Mouse (Mus musculus): ENCODE measurements around the gene Olfr629. TPM values are rescaled to one million over a fixed set of nuclear protein-coding genes. Genes with fewer than 3 reads are reported as not detected.
"Not testable (repeated sequence)": the region's sequence is repeated elsewhere in the genome, so short reads cannot be mapped to it uniquely, and the experiment has no call there.

Gene Olfr629
- polyA plus RNA-seq, 1 experiment = not detected

- no peak for TF ChIP-seq CTCF (IDR thresholded peaks at IDR 0.05; ENCODE audit: extremely low read depth, insufficient read length, insufficient replicate concordance, low read depth, low read length)
- Histone ChIP-seq H3K4me3 (ENCODE audit: low read depth, low read length) (no peak within 1 kb of the TSS), H3K4me1 (ENCODE audit: control insufficient read depth, insufficient read depth, insufficient read length, low read length) (no peaks in the 10 kb centered on the region), H3K27me3 (ENCODE audit: control insufficient read depth, insufficient read depth, low read length) (no peaks in the 10 kb centered on the region), H3K36me3 (ENCODE audit: control insufficient read depth, insufficient read depth, low read length) (no peaks in the 10 kb centered on the region), H3K27ac (ENCODE audit: insufficient read depth, low read depth, low read length) (no peak within 1 kb of the TSS)
- WGBS = 44% methylated on average over 2 of the region's 2 CpGs
Observed at GRCm38 (mm10) chr7:103757233-103757632, 12.5 kb upstream of the Olfr629 start, which contains the start of gene Olfr630. Gene Olfr630, minus strand, starts transcription at chr7:103757333.

DNA sequence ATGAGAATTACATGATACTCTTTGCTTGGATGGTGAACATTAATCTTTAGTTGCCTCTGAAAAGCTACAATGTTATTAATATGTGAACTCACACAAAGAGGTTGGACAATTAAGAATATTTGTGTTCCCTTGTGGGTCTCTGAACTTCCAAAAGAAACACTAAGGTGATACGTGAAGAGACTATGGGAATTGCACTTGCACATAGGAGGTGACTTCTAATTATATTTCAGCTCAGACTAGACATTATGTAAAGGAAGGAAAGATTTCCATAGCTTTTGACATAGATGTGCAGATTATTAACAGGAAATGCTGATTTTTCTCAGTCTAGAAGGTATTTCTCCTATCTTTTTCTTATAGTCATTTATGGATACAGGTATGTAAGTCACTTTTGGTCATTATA is 14.7 kb downstream of the Olfr629 start, which contains the start of gene Olfr628:
Gene Olfr628 (plus strand): TSS at position 301 of the 400 bp plus-strand sequence.
- Histone ChIP-seq H3K36me3 (ENCODE audit: control insufficient read depth, insufficient read depth, low read length) (no peaks in the 10 kb centered on the region), H3K4me1 (ENCODE audit: control insufficient read depth, insufficient read depth, insufficient read length, low read length) (no peaks in the 10 kb centered on the region), H3K27me3 (ENCODE audit: control insufficient read depth, insufficient read depth, low read length) (no peaks in the 10 kb centered on the region), H3K27ac (ENCODE audit: insufficient read depth, low read depth, low read length) (no peak within 1 kb of the TSS), H3K4me3 (ENCODE audit: low read depth, low read length) (no peak within 1 kb of the TSS)
- TF ChIP-seq POLR2A (IDR thresholded peaks at IDR 0.05; ENCODE audit: low read depth, low read length) (no peak), CTCF (IDR thresholded peaks at IDR 0.05; ENCODE audit: extremely low read depth, insufficient read length, insufficient replicate concordance, low read depth, low read length) (no peak)
- WGBS = 85% methylated on average over 1 of the region's 1 CpGs

- WGBS = 97% methylated on average over 1 of the region's 1 CpGs
- not testable (repeated sequence) for H3K4me1 ChIP-seq (ENCODE audit: control insufficient read depth, insufficient read depth, insufficient read length, low read length); H3K27me3 ChIP-seq (ENCODE audit: control insufficient read depth, insufficient read depth, low read length); H3K36me3 ChIP-seq (ENCODE audit: control insufficient read depth, insufficient read depth, low read length); H3K4me3 ChIP-seq (ENCODE audit: low read depth, low read length); H3K27ac ChIP-seq (ENCODE audit: insufficient read depth, low read depth, low read length)
Observed at GRCm38 (mm10) chr7:103716398-103716797, 28.3 kb downstream of the Olfr629 start.

DNA sequence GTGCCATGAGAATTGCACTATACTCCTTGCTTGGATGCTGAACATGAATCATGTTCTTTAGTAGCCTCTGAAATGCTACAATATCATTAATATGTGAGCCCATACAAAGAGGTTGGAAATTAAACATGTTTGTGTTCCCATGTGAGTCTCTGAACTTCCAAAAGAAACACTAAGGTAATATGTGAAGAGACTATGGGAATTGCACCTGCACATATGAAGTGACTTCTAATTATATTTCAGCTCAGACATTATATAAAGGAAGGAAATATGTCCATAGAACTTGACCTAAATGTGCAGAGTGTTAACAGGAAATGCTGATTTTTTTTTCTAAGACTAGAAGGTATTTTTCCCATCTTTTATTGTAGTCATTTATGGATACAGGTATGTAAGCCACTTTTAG is 30.4 kb downstream of the Olfr629 start, which contains the start of gene Olfr243:
Gene Olfr243 (plus strand): TSS at position 301 of the 400 bp plus-strand sequence.
- H3K36me3 ChIP-seq (ENCODE audit: control insufficient read depth, insufficient read depth, low read length) = no peaks in the 10 kb centered on the region
- no peak within 1 kb of the TSS for H3K27ac ChIP-seq (ENCODE audit: insufficient read depth, low read depth, low read length)
- no peaks in the 10 kb centered on the region for H3K27me3 ChIP-seq (ENCODE audit: control insufficient read depth, insufficient read depth, low read length)
- H3K4me3 ChIP-seq (ENCODE audit: low read depth, low read length) = no peak within 1 kb of the TSS
- H3K4me1 ChIP-seq (ENCODE audit: control insufficient read depth, insufficient read depth, insufficient read length, low read length) = no peaks in the 10 kb centered on the region
- no peak for TF ChIP-seq POLR2A (IDR thresholded peaks at IDR 0.05; ENCODE audit: low read depth, low read length)
- no peak for TF ChIP-seq CTCF (IDR thresholded peaks at IDR 0.05; ENCODE audit: extremely low read depth, insufficient read length, insufficient replicate concordance, low read depth, low read length)

GRCm38 (mm10) chr7:103712024-103712423 is 32.7 kb downstream of the Olfr629 start:
- Histone ChIP-seq H3K36me3 (ENCODE audit: control insufficient read depth, insufficient read depth, low read length) (no peaks in the 10 kb centered on the region), H3K4me3 (ENCODE audit: low read depth, low read length) (no peak overlapping the region), H3K4me1 (ENCODE audit: control insufficient read depth, insufficient read depth, insufficient read length, low read length) (no peaks in the 10 kb centered on the region), H3K27ac (ENCODE audit: insufficient read depth, low read depth, low read length) (no peak overlapping the region), H3K27me3 (ENCODE audit: control insufficient read depth, insufficient read depth, low read length) (no peaks in the 10 kb centered on the region)
- no peak for TF ChIP-seq POLR2A (IDR thresholded peaks at IDR 0.05; ENCODE audit: low read depth, low read length)
- no peak for TF ChIP-seq CTCF (IDR thresholded peaks at IDR 0.05; ENCODE audit: extremely low read depth, insufficient read length, insufficient replicate concordance, low read depth, low read length)
- WGBS = 31% methylated on average over 2 of the region's 2 CpGs

GRCm38 (mm10) chr7:103699469-103699868 is 45.3 kb downstream of the Olfr629 start:
- no peaks in the 10 kb centered on the region for H3K27me3 ChIP-seq (ENCODE audit: control insufficient read depth, insufficient read depth, low read length)
- TF ChIP-seq POLR2A (IDR thresholded peaks at IDR 0.05; ENCODE audit: low read depth, low read length) = no peak
- no peak for TF ChIP-seq CTCF (IDR thresholded peaks at IDR 0.05; ENCODE audit: extremely low read depth, insufficient read length, insufficient replicate concordance, low read depth, low read length)
- H3K27ac ChIP-seq (ENCODE audit: insufficient read depth, low read depth, low read length) = no peak overlapping the region
- no peaks in the 10 kb centered on the region for H3K36me3 ChIP-seq (ENCODE audit: control insufficient read depth, insufficient read depth, low read length)
- WGBS = 83% methylated on average over 4 of the region's 4 CpGs
- no peaks in the 10 kb centered on the region for H3K4me1 ChIP-seq (ENCODE audit: control insufficient read depth, insufficient read depth, insufficient read length, low read length)
- H3K4me3 ChIP-seq (ENCODE audit: low read depth, low read length) = no peak overlapping the region

Other genes with a start within 250 kb of the Olfr629 start
- not detected in 2 replicates for gene Olfr609, start 246.9 kb downstream of the Olfr629 start, polyA plus RNA-seq (2012; rRNA removed)
- gene Olfr610, start 232.8 kb downstream of the Olfr629 start, polyA plus RNA-seq (2012; rRNA removed) = not detected in 2 replicates
- gene Olfr611, start 224.1 kb downstream of the Olfr629 start, polyA plus RNA-seq (2012; rRNA removed) = not detected in 2 replicates
- not detected in 2 replicates for gene Olfr612, start 202.2 kb downstream of the Olfr629 start, polyA plus RNA-seq (2012; rRNA removed)
- not detected in 2 replicates for gene Olfr613, start 196.9 kb downstream of the Olfr629 start, polyA plus RNA-seq (2012; rRNA removed)
- not detected in 2 replicates for gene Olfr615, start 188.9 kb downstream of the Olfr629 start, polyA plus RNA-seq (2012; rRNA removed)
- gene Olfr616, start 175.8 kb downstream of the Olfr629 start, polyA plus RNA-seq (2012; rRNA removed) = not detected in 2 replicates
- gene Olfr617, start 171.9 kb downstream of the Olfr629 start, polyA plus RNA-seq (2012; rRNA removed) = not detected in 2 replicates
- not detected in 2 replicates for gene Olfr618, start 154.8 kb downstream of the Olfr629 start, polyA plus RNA-seq (2012; rRNA removed)
- gene Olfr619, start 144.4 kb downstream of the Olfr629 start, polyA plus RNA-seq (2012; rRNA removed) = not detected in 2 replicates
- not detected in 2 replicates for gene Olfr620, start 132.4 kb downstream of the Olfr629 start, polyA plus RNA-seq (2012; rRNA removed)
- not detected in 2 replicates for gene Olfr622, start 102.2 kb downstream of the Olfr629 start, polyA plus RNA-seq (2012; rRNA removed)
- not detected in 2 replicates for gene Olfr623, start 81.2 kb downstream of the Olfr629 start, polyA plus RNA-seq (2012; rRNA removed)
- not detected in 2 replicates for gene Olfr624, start 73.8 kb downstream of the Olfr629 start, polyA plus RNA-seq (2012; rRNA removed)
- gene Olfr625-ps1, start 62.2 kb downstream of the Olfr629 start, polyA plus RNA-seq (2012; rRNA removed) = not detected in 2 replicates
- not detected in 2 replicates for gene Olfr243, start 30.3 kb downstream of the Olfr629 start, polyA plus RNA-seq (2012; rRNA removed)
- not detected in 2 replicates for gene Olfr628, start 14.6 kb downstream of the Olfr629 start, polyA plus RNA-seq (2012; rRNA removed)
- gene Olfr630, start 12.4 kb upstream of the Olfr629 start, polyA plus RNA-seq (2012; rRNA removed) = not detected in 2 replicates
- not detected in 2 replicates for gene Olfr69, start 26.7 kb upstream of the Olfr629 start, polyA plus RNA-seq (2012; rRNA removed)
- gene Olfr68, start 34.8 kb upstream of the Olfr629 start, polyA plus RNA-seq (2012; rRNA removed) = not detected in 2 replicates
- not detected in 2 replicates for gene Olfr67, start 46.9 kb upstream of the Olfr629 start, polyA plus RNA-seq (2012; rRNA removed)
- 7.2 and 8.9 TPM in 2 replicates for gene Hbb-bt, start 69.1 kb upstream of the Olfr629 start, polyA plus RNA-seq (2012; rRNA removed)
- 59.9 and 74.9 TPM in 2 replicates for gene Hbb-bs, start 83.2 kb upstream of the Olfr629 start, polyA plus RNA-seq (2012; rRNA removed)
- not detected in 2 replicates for gene Hbb-bh2, start 95.6 kb upstream of the Olfr629 start, polyA plus RNA-seq (2012; rRNA removed)
- gene Hbb-bh1, start 98.2 kb upstream of the Olfr629 start, polyA plus RNA-seq (2012; rRNA removed) = not detected in 2 replicates
- not detected in 2 replicates for gene Hbb-y, start 108.3 kb upstream of the Olfr629 start, polyA plus RNA-seq (2012; rRNA removed)
- not detected in 2 replicates for gene Olfr66, start 141.3 kb upstream of the Olfr629 start, polyA plus RNA-seq (2012; rRNA removed)
- not detected in 2 replicates for gene Olfr64, start 149.5 kb upstream of the Olfr629 start, polyA plus RNA-seq (2012; rRNA removed)
- not detected in 2 replicates for gene Olfr65, start 158.5 kb upstream of the Olfr629 start, polyA plus RNA-seq (2012; rRNA removed)
- gene Olfr631, start 183.9 kb upstream of the Olfr629 start, polyA plus RNA-seq (2012; rRNA removed) = not detected in 2 replicates
- gene Olfr632, start 189.4 kb upstream of the Olfr629 start, polyA plus RNA-seq (2012; rRNA removed) = not detected in 2 replicates
- not detected in 2 replicates for gene Olfr633, start 199.5 kb upstream of the Olfr629 start, polyA plus RNA-seq (2012; rRNA removed)
- not detected in 2 replicates for gene Olfr635, start 226.2 kb upstream of the Olfr629 start, polyA plus RNA-seq (2012; rRNA removed)

Measured in small intestine, adult 2 months (tissue).